Mouse (Mus musculus) adipose tissue, adult 10 weeks (tissue): ENCODE measurements around the gene Actl10. TPM values are rescaled to one million over a fixed set of nuclear protein-coding genes. Genes with fewer than 3 reads are reported as not detected.

Experiments used
- polyA plus RNA-seq: library from polyadenylated mRNA; stranded (reverse); fragments of 350-450 nt; fragmentation: Illumina TruSeq; extraction: RNeasy Lipid Tissue Mini Kit (QIAGEN cat#74804); gene quantifications from one replicate; pipeline ENCODE4 v1.2.3, GENCODE M21; 2014; ENCODE audit warnings: low read depth, low replicate concordance

Gene Actl10
- 0.34 TPM for polyA plus RNA-seq

DNA sequence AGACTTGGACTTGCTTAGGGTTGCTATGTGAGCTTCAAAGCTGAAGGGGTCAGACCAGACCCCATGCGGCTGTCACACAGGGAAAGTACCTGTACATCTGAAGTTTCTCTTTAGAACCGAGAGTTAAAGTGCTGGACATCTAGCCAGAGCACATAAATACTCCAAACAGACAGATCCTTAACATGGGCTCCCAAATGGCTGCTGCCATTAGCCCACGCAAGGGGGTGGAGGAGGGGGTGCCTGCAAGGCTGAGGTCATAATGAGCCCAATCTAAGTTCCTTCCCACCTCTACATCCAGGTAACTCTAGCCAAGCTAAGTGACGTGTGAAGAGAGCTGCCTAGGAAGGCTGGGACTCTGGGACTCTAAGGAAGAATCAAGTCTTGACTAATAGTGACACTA is at the start of gene Actl10:
Gene Actl10 (plus strand): TSS at position 301 of the 400 bp plus-strand sequence.

DNA sequence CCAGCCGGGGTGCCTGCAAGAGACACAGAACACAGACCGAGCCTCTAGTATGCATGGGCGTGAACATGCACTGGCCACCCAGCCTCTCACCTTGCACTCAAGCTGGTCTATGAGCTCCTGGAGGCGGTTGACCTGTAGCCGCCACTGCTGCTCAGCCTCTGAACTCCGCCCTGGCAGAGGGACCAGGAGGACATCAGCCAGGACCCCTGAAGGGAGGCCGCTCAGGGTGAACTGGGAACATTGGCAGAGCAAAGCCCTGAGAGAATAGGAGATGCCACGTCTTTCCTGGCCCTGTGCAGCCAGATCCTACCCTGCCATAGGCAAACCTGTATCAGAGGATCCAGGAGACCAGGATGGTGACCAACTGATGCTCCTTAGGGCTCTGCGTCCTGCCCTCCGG is 4.9 kb upstream of the Actl10 start, which contains the start of gene 1700003F12Rik:
Gene 1700003F12Rik (plus strand): TSS at position 375 of the 400 bp plus-strand sequence.

DNA sequence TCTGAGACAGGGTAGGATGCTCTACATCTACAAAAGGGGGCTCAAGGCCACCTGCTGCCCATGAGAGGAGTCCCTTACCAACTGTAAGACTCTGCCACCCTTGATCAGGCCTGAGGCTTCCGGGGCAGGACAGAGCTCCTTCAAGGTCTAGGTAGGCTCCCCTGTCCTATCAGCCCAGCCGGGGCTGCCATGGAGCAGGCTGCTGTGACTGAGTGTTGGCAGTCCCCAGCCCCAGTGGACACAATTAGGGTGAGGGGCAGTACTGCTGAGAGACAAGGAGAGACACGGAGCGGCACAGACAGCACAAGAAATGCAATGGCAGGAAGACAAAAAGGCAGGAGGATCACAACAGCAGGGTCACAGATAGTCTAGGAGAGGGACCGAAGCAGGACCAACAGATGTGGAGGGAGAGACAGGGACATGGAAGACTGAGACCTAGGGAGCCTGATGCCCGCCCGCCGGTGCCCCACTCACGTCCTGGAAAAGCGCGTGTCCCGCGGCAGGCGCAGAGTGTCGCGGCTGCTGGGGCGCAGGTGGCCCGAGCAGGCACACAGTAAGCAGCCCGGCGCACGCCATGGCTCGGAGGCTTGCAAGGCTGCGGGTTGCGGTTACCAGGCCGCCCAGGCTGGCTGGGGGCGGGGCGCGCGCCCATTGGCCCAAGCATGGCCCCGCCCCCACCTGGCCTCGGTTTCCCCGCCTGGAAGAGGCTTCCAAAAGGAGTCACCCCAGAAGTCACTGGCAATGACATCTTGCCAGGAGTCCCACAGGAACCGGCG is 6.9 kb downstream of the Actl10 start, which contains the start of gene Necab3:
Gene Necab3 (minus strand): TSS at position 627 of the 776 bp plus-strand sequence.

DNA sequence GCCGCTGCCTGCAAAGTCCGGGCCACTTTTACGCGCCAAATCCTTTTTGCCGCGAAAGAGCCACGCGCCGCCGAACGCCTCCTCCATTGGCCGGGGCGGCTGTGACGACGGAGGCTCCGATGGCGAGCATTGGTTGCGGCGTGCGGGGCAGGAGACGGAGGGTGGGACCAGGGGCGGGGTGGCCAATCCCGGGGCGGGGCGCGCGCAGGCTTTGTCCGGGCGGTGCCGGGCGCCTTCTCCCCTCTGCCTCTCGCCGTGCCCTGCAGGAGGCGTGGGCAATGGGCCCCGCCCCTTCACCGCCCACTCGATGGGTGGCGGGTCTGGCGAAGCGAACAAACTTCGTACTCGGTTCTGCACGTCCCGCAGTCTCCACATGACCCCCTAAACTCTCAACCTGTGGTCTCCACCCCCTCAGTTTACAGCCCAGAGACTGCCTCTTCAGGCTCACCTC is 18.3 kb downstream of the Actl10 start, which contains the start of gene E2f1:
Gene E2f1 (minus strand): TSS at position 57 of the 451 bp plus-strand sequence.

Other genes starting within 250 kb of the Actl10 start
- gene Bpifb9b, start 244.5 kb upstream of the Actl10 start, polyA plus RNA-seq, result not detected
- gene Cdk5rap1, start 178.8 kb upstream of the Actl10 start, polyA plus RNA-seq, result 7.1 TPM
- gene Snta1, start 143.7 kb upstream of the Actl10 start, polyA plus RNA-seq, result 31.1 TPM
- 10.8 TPM for gene Cbfa2t2, start 115.3 kb upstream of the Actl10 start, polyA plus RNA-seq
- gene 1700003F12Rik, start 4.7 kb upstream of the Actl10 start, polyA plus RNA-seq, result 12.7 TPM
- gene Necab3, start 7.1 kb downstream of the Actl10 start, polyA plus RNA-seq, result 4.6 TPM
- gene E2f1, start 18.1 kb downstream of the Actl10 start, polyA plus RNA-seq, result 4.0 TPM
- gene Pxmp4, start 51.9 kb downstream of the Actl10 start, polyA plus RNA-seq, result 35.3 TPM
- 2.1 TPM for gene Zfp341, start 61.5 kb downstream of the Actl10 start, polyA plus RNA-seq
- not detected for gene 4930519P11Rik, start 61.7 kb downstream of the Actl10 start, polyA plus RNA-seq
- gene Chmp4b, start 99.9 kb downstream of the Actl10 start, polyA plus RNA-seq, result 154 TPM
- gene Gm14214, start 218.3 kb downstream of the Actl10 start, polyA plus RNA-seq, result not detected
- 85.3 TPM for gene Raly, start 239.3 kb downstream of the Actl10 start, polyA plus RNA-seq
- not detected for gene a, start 239.6 kb downstream of the Actl10 start, polyA plus RNA-seq